Mouse (Mus musculus) lung, postnatal 14 days (tissue): ENCODE data around the gene H2al2c.
"Not testable (repeated sequence)": the region's sequence is repeated elsewhere in the genome, so short reads cannot be mapped to it uniquely, and the experiment has no call there.

Experiments used
- DNase-seq: peaks from one replicate; pipeline ENCODE4 v3.0.0; 2021

Gene H2al2c

DNA sequence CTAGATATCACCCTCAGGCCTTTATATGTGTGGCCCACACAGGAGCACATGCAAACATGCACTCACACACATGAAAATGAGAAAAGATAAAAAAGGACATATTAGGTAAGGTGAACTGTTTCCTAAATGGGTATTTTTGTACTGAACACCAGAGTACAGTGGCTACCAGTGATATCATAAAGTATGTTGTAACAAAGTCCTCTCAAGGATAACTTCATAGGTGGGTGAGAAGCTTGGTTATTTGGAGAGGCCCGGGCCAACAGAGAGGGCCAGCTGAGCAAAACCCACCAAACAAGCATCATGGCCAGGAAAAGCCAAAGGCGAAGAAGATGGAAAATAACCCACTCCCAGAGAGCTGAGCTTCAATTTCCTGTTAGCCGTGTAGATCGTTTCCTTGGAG, at the start of gene H2al2c:
Gene H2al2c (plus strand): TSS at position 301 of the 400 bp plus-strand sequence.
- not testable (repeated sequence) for DNase-seq
